Mouse (Mus musculus) lung, adult 2 months (tissue): ENCODE measurements around the gene Pnmt. TPM values are rescaled to one million over a fixed set of nuclear protein-coding genes. Genes with fewer than 3 reads are reported as not detected.
A peak's percentile ranks its signal among the peaks of the same experiment; 100 is the strongest.

Experiments used
- DNase-seq: peaks from one replicate; pipeline ENCODE4 v3.0.0; 2022
- H3K4me1 ChIP-seq: fragments of 200-500 bp; 2 replicates; pipeline ENCODE4 v1.6.1; 2011; ENCODE audit warnings: low read length; ENCODE audit not compliant: control insufficient read depth, insufficient read depth
- H3K4me3 ChIP-seq: fragments of 200-500 bp; replicated peaks from 2 replicates; pipeline ENCODE3; 2011; ENCODE audit warnings: low read depth, mild to moderate bottlenecking, control low read depth, low read length; ENCODE audit errors: extremely low read depth
- CTCF ChIP-seq: fragments of 200-500 bp; IDR thresholded peaks from 2 replicates; pipeline ENCODE4 v1.5.1; 2011; ENCODE audit warnings: mild to moderate bottlenecking, low read length, control low read depth; ENCODE audit not compliant: insufficient read depth
- POLR2A ChIP-seq: fragments of 200-500 bp; IDR thresholded peaks from 2 replicates; pipeline ENCODE4 v1.6.1; 2011; ENCODE audit warnings: low read depth, mild to moderate bottlenecking, control low read depth, low read length, borderline replicate concordance; ENCODE audit errors: extremely low read depth
- WGBS: fragments of 180-500 bp; shearing (Covaris S2); methylation state at CpG from one replicate; pipeline ENCODE4 v1.1.7; 2018; 5-methylcytosine and 5-hydroxymethylcytosine counted together
- polyA plus RNA-seq: library from polyadenylated mRNA; depleted of rRNA; stranded (reverse); fragments of >200 nt; gene quantifications from 2 replicates; pipeline ENCODE4 v1.2.3, GENCODE M21; 2012

Gene Pnmt
- polyA plus RNA-seq, 1 experiment = 2.0 TPM

DNA sequence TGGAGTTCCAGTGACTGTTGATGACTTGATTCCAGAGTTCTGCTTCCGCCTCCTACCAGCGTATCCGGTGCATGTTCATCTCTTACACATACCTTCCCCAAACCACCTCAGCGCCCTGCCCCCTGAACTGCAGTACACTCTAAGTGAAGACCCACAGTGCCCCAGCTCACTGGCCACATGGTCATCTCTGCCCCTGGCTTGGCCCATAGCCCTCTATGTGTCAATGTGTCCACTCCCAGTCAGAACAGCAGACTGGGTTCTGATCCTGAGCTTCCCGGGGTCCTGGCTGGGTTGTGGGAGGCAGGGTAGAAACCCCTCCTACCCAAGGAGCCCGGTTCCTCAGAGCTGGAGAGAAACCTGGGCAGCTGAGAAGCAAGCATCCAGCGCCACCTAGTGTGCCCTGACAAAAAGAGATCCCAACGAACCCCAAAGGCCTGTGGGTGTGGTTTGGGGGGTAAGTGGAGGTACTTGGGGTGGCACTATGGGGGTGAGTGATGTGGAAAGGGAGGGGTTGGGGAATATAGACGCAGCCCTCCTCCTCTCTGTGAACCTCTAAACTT is 3.1 kb downstream of the Pnmt start:
- WGBS = 30% methylated on average over 9 of the region's 9 CpGs
- peak; percentile 57 for DNase-seq
- TF ChIP-seq POLR2A (no peak), CTCF (peak; percentile 68)
- Histone ChIP-seq H3K4me1 (peaks cover 8% of the 10 kb centered on the region), H3K4me3 (no peak overlapping the region)

GRCm38 (mm10) chr11:98390141-98390540 is 3.9 kb downstream of the Pnmt start:
- 82% methylated on average over 12 of the region's 12 CpGs for WGBS
- no peak overlapping the region for H3K4me3 ChIP-seq
- TF ChIP-seq CTCF = no peak
- TF ChIP-seq POLR2A = no peak
- no peak for DNase-seq
- H3K4me1 ChIP-seq = peaks cover 9% of the 10 kb centered on the region

GRCm38 (mm10) chr11:98392034-98392433 is 5.8 kb downstream of the Pnmt start:
- no peak for DNase-seq
- TF ChIP-seq POLR2A = no peak
- no peak for TF ChIP-seq CTCF
- Histone ChIP-seq H3K4me3 (no peak overlapping the region), H3K4me1 (peaks cover 11% of the 10 kb centered on the region)
- 36% methylated on average over 8 of the region's 8 CpGs for WGBS

GRCm38 (mm10) chr11:98392645-98393044 is 6.4 kb downstream of the Pnmt start:
- Histone ChIP-seq H3K4me1 (peaks cover 11% of the 10 kb centered on the region), H3K4me3 (no peak overlapping the region)
- WGBS = 71% methylated on average over 4 of the region's 4 CpGs
- TF ChIP-seq CTCF = no peak
- TF ChIP-seq POLR2A = no peak
- no peak for DNase-seq

GRCm38 (mm10) chr11:98393317-98393716 is 7.1 kb downstream of the Pnmt start:
- DNase-seq = peak; percentile 72
- Histone ChIP-seq H3K4me1 (peaks cover 11% of the 10 kb centered on the region), H3K4me3 (no peak overlapping the region)
- no peak for TF ChIP-seq CTCF
- TF ChIP-seq POLR2A = no peak
- WGBS = 60% methylated on average over 6 of the region's 6 CpGs

DNA sequence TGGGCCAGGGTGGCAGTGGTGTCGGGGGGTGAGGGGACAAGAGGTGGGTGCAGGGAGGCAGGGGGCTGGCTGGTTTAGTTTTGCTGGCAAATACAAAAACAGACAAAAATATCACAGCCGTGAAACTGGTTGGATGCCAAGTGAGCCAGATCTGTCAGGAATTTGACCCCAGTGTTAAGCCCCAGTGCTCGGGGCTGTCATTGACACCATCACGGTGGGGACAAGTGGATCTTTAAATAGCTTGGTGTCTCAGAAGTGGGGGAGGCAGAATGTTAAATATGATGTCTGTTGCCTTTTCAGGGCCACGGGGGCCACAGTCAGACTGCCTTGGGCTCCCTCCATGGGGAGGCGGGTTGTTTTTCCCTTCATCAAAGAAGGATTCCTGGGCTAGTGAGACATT is 8.1 kb downstream of the Pnmt start:
- 37% methylated on average over 6 of the region's 6 CpGs for WGBS
- Histone ChIP-seq H3K4me3 (no peak overlapping the region), H3K4me1 (peaks cover 11% of the 10 kb centered on the region)
- TF ChIP-seq POLR2A (no peak), CTCF (no peak)
- no peak for DNase-seq

- Histone ChIP-seq H3K4me1 (peaks cover 11% of the 10 kb centered on the region), H3K4me3 (no peak overlapping the region)
- no peak for TF ChIP-seq CTCF
- no peak for TF ChIP-seq POLR2A
- no peak for DNase-seq
- 33% methylated on average over 4 of the region's 4 CpGs for WGBS
Measured at GRCm38 (mm10) chr11:98395041-98395440, 8.8 kb downstream of the Pnmt start.

DNA sequence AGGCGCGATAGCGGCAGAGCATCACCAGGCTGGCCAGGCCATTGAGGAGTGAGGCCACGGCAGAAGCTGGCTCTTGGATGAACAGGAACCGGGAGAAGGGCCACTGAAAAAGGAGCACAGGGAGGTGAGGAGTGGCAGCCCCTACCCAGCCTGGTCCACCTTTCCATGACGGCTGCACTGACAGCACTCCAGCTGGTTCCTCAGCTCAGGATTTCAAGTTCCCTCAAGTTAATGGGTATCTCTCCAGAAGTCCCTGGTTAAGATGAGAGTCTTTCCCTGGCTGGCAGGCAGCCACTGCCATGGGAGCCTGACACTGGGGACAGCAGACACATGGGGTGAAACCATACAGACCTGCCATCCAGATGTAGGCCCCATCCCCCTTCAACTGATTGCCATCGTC is 11.7 kb downstream of the Pnmt start:
- WGBS = 91% methylated on average over 7 of the region's 7 CpGs
- no peak for DNase-seq
- TF ChIP-seq CTCF (no peak), POLR2A (no peak)
- H3K4me3 ChIP-seq = no peak overlapping the region
- H3K4me1 ChIP-seq = peaks cover 10% of the 10 kb centered on the region

DNA sequence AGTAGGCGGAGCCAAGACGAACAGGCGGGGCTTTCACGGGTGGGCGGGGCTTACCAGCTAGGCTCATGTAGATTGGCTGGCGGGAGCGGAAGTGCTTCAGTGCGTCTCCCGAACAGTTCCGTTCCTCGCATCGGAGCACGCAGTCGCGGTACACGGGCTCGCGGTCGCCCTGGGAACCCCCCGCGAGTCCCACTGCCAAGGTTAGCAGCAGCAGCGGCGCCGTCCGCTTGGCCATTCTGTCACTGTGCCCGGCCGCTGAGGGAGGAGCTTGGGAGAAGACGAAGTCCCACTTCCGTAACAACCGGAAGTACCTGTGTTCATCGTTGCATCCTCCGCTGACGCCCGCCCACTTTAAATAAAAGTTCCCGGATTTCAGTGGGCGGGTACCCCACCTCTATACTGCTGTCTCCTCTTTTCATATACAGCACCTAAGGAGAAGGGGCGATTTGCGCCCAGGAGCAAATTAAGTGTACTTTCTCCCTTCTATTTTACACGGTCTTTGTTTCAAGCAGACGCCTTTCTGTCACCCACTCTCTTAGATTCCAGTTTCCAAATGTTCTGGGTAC is 14.0 kb downstream of the Pnmt start, which contains the start of gene Pgap3:
Gene Pgap3 (minus strand): TSS at position 330 of the 566 bp plus-strand sequence.
- WGBS = under 1% methylated on average over 40 of the region's 40 CpGs
- H3K4me3 ChIP-seq = peak within 1 kb of the TSS; percentile 76
- H3K4me1 ChIP-seq = peaks cover 3% of the 10 kb centered on the region; the same call in 1 of the 2 replicates
- DNase-seq = peak; percentile 87
- peak; percentile 72; the same call in 1 of the 2 replicates for TF ChIP-seq POLR2A
- TF ChIP-seq CTCF = no peak

- no peak overlapping the region for H3K4me3 ChIP-seq
- TF ChIP-seq POLR2A = no peak
- TF ChIP-seq CTCF = no peak
- 42% methylated on average over 3 of the region's 3 CpGs for WGBS
- no peak for DNase-seq
- H3K4me1 ChIP-seq = peaks cover 3% of the 10 kb centered on the region; the same call in 1 of the 2 replicates
Measured at GRCm38 (mm10) chr11:98400816-98401215, 14.6 kb downstream of the Pnmt start.
